Mouse (Mus musculus): Measurements from ENCODE around the gene Ablim1.

Gene Ablim1

GRCm38 (mm10) chr19:56983757-56984156, 331.0 kb downstream of the Ablim1 start:
- DNase-seq (ENCODE audit: low spot score): no peak
